Mouse (Mus musculus) hindbrain, embryonic 14.5 days (tissue): ENCODE measurements at regions not wholly inside any gene's neighbourhood (a gene's known extent, or its start where the extent isn't known, plus 50 kb on each side); places are given as distances from the start of the nearest gene placed in this dataset.

Source experiments
- ATAC-seq: fragments of 200-750 bp; cut with Nextera tagmentation; 2 replicates; pipeline ENCODE4 v1.8.0; 2017; ENCODE audit warnings: moderate number of reproducible peaks, mild to moderate bottlenecking, moderate TSS enrichment, moderate library complexity; ENCODE audit not compliant: low FRiP score
- DNase-seq: peaks from one replicate; pipeline ENCODE4 v3.0.0-alpha.2; 2015; ENCODE audit warnings: low spot score
- H3K27ac ChIP-seq: fragments of 300-500 bp; sonication (generic); 2 replicates; pipeline ENCODE4 v1.5.1; 2014; ENCODE audit warnings: mild to moderate bottlenecking, moderate library complexity
- H3K27me3 ChIP-seq: fragments of 300-500 bp; sonication (generic); 2 replicates; pipeline ENCODE4 v1.6.1; 2014; ENCODE audit warnings: mild to moderate bottlenecking, low read length, mixed read lengths; ENCODE audit not compliant: control insufficient read depth, insufficient read depth
- H3K36me3 ChIP-seq: fragments of 300-500 bp; sonication (generic); replicated peaks from 2 replicates; pipeline ENCODE4 v1.6.1; 2014; ENCODE audit not compliant: control insufficient read depth, insufficient read depth
- H3K4me1 ChIP-seq: fragments of 300-500 bp; sonication (generic); replicated peaks from 2 replicates; pipeline ENCODE4 v1.6.1; 2014; ENCODE audit warnings: antibody characterized with exemption, low read length, mixed read lengths; ENCODE audit not compliant: control insufficient read depth, insufficient read depth
- H3K4me2 ChIP-seq: fragments of 300-500 bp; sonication (generic); replicated peaks from 2 replicates; pipeline ENCODE4 v1.6.1; 2014; ENCODE audit warnings: mild to moderate bottlenecking, moderate library complexity
- H3K4me3 ChIP-seq: fragments of 300-500 bp; sonication (generic); replicated peaks from 2 replicates; pipeline ENCODE4 v1.5.1; 2014; ENCODE audit warnings: mild to moderate bottlenecking, low read length
- H3K9ac ChIP-seq: fragments of 300-500 bp; sonication (generic); 2 replicates; pipeline ENCODE4 v1.6.1; 2014
- H3K9me3 ChIP-seq: fragments of 300-500 bp; sonication (generic); 2 replicates; pipeline ENCODE4 v1.6.1; 2016; ENCODE audit warnings: low read length; ENCODE audit not compliant: control insufficient read depth
- WGBS: fragments of 180-500 bp; shearing (Covaris S2); extraction: QIAGEN DNeasy Blood & Tissue Kit; methylation state at CpG from one replicate; pipeline ENCODE4 v1.1.7; 2014; 5-methylcytosine and 5-hydroxymethylcytosine counted together

GRCm38 (mm10) chr14:62191624-62192023, 100.8 kb upstream of the Rnaseh2b start:
- 83% methylated on average over 2 of the region's 2 CpGs for WGBS
- ATAC-seq (no peak), DNase-seq (no peak)
- no peaks in the 10 kb centered on the region for H3K36me3 ChIP-seq
- no peak overlapping the region for H3K9ac ChIP-seq
- no peak overlapping the region for H3K4me2 ChIP-seq
- H3K27me3 ChIP-seq = no peaks in the 10 kb centered on the region
- H3K27ac ChIP-seq = no peak overlapping the region
- no peak overlapping the region for H3K4me3 ChIP-seq
- no peaks in the 10 kb centered on the region for H3K4me1 ChIP-seq
- H3K9me3 ChIP-seq = no peaks in the 10 kb centered on the region

DNA sequence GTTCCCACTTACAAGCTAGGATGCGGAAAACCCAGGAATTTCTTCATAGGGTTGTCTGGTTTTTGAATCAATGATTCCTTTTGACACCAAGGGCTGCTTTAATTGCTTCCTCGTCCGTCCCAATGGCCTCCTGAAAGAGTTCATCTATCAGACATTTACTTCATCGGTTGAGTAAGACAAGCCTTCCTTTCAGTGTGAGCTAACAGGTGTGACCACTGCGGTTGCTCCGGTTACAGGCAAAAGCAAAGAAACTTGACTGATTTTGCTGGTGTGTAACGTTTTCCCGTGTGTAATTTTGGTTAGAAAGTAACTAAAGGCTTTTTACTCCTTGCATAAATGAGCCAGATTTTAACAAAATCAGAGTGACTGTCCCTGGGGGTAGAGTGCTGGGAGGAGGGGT, 99.6 kb upstream of the Rnaseh2b start:
- no peak for ATAC-seq
- Histone ChIP-seq H3K9ac (no peak overlapping the region), H3K9me3 (no peaks in the 10 kb centered on the region), H3K27me3 (no peaks in the 10 kb centered on the region), H3K4me2 (no peak overlapping the region), H3K4me1 (no peaks in the 10 kb centered on the region), H3K27ac (no peak overlapping the region), H3K36me3 (no peaks in the 10 kb centered on the region), H3K4me3 (no peak overlapping the region)
- 39% methylated on average over 8 of the region's 8 CpGs for WGBS
- DNase-seq = no peak

DNA sequence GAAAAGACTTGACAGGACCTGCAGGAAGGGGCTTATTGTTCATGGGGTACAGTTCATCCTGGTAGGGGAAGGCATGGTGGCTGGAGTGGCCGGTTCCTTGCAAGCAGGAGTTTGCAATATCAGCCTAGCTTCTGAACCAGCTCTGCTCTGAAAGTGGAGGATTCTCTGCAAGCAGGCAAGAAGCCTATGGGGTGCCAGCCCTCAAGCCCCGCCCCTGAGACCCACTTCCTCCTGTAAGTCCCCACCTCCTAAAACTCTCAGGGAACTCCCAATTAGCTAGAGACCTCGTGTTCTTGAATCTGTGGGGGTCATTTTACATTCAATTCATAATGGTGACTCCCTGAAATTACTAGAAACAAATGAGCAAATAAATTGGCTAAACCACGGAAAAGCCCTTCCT, 99.0 kb upstream of the Rnaseh2b start:
- no peak for ATAC-seq
- Histone ChIP-seq H3K27ac (no peak overlapping the region), H3K36me3 (no peaks in the 10 kb centered on the region), H3K4me3 (no peak overlapping the region), H3K9ac (no peak overlapping the region), H3K4me2 (no peak overlapping the region), H3K9me3 (no peaks in the 10 kb centered on the region), H3K4me1 (no peaks in the 10 kb centered on the region), H3K27me3 (no peaks in the 10 kb centered on the region)
- 50% methylated on average over 4 of the region's 4 CpGs for WGBS
- DNase-seq = no peak

DNA sequence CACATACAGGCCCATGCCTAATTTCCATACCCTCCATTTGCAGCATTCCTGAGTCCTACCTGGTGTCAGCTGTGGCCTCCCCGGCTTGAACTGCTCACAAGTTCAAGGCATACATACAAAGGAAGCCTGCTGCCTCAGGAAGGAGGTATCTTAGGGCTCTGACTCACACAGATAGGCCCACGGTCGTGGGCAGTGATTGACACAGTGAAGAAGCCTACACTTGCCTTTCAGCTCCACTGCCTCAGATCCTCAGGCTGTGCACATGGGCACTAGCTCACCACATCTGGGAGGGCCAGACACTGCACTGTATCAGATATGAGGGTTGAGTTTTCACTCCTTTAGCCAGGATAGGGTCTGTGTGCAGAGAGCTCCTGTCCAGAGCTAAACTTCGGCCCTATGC, 95.6 kb upstream of the Rnaseh2b start:
- Histone ChIP-seq H3K4me1 (no peaks in the 10 kb centered on the region), H3K4me2 (no peak overlapping the region), H3K9me3 (no peaks in the 10 kb centered on the region), H3K27ac (no peak overlapping the region), H3K27me3 (no peaks in the 10 kb centered on the region), H3K36me3 (no peaks in the 10 kb centered on the region), H3K9ac (no peak overlapping the region), H3K4me3 (no peak overlapping the region)
- DNase-seq = no peak
- 63% methylated on average over 4 of the region's 4 CpGs for WGBS
- no peak for ATAC-seq

GRCm38 (mm10) chr14:62198476-62199190, 93.8 kb upstream of the Rnaseh2b start:
- Histone ChIP-seq H3K9ac (no peak overlapping the region), H3K4me3 (no peak overlapping the region), H3K27me3 (no peaks in the 10 kb centered on the region), H3K27ac (no peak overlapping the region), H3K4me2 (no peak overlapping the region), H3K36me3 (no peaks in the 10 kb centered on the region), H3K9me3 (no peaks in the 10 kb centered on the region), H3K4me1 (no peaks in the 10 kb centered on the region)
- WGBS = 53% methylated on average over 6 of the region's 6 CpGs
- no peak for ATAC-seq
- no peak for DNase-seq

DNA sequence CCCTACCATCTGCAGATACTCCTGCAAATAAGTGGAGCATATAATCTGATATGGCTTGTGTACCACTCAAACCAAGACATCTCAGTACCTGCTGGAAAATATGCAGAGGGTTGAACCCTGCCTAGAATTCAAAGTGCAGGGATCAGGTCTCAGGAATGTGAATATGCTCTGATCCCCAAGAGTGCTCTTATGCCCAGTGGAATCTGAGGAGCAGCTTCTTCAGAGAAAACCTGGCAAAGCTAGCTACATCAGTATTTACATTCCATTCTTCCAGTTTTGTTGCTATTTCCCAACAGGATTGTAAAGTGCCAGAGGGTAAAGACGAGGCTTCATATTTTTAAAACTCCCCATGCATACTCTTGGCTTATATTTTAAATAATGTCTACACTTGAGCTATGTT, 77.3 kb upstream of the Rnaseh2b start:
- no peaks in the 10 kb centered on the region for H3K27me3 ChIP-seq
- no peaks in the 10 kb centered on the region for H3K4me1 ChIP-seq
- WGBS = 80% methylated on average over 1 of the region's 1 CpGs
- H3K4me2 ChIP-seq = no peak overlapping the region
- ATAC-seq (no peak), DNase-seq (no peak)
- H3K4me3 ChIP-seq = no peak overlapping the region
- no peak overlapping the region for H3K27ac ChIP-seq
- H3K36me3 ChIP-seq = no peaks in the 10 kb centered on the region
- H3K9ac ChIP-seq = no peak overlapping the region
- no peaks in the 10 kb centered on the region for H3K9me3 ChIP-seq

DNA sequence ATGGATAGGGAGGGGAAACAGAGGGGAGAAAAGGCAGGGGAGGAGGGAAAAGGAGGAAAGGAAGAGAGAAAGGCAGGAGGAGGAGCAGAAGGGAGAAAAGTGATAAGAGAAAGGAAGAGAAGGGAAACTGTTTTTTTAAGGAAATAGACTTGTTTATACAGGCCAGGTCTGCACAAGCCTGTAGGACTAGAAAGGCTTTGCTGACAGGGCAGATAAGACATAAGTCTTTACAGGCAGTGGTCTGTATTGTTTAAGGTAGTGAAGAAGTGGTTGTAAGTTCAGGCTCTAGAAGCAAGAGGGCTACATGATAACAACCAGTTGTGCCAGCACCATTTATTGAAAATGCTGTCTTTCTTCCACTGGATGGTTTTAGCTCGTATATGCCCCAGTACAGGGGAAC, 75.4 kb upstream of the Rnaseh2b start:
- WGBS = 100% methylated on average over 1 of the region's 1 CpGs
- Histone ChIP-seq H3K4me2 (no peak overlapping the region), H3K4me1 (no peaks in the 10 kb centered on the region), H3K9ac (no peak overlapping the region), H3K27ac (no peak overlapping the region), H3K4me3 (no peak overlapping the region), H3K27me3 (no peaks in the 10 kb centered on the region), H3K36me3 (no peaks in the 10 kb centered on the region), H3K9me3 (no peaks in the 10 kb centered on the region)
- ATAC-seq = no peak
- DNase-seq = no peak

GRCm38 (mm10) chr14:62217971-62218370, 74.4 kb upstream of the Rnaseh2b start:
- Histone ChIP-seq H3K27me3 (no peaks in the 10 kb centered on the region), H3K27ac (no peak overlapping the region), H3K4me3 (no peak overlapping the region), H3K4me1 (no peaks in the 10 kb centered on the region), H3K36me3 (no peaks in the 10 kb centered on the region), H3K9me3 (no peaks in the 10 kb centered on the region), H3K4me2 (no peak overlapping the region), H3K9ac (no peak overlapping the region)
- DNase-seq = no peak
- WGBS = 68% methylated on average over 2 of the region's 2 CpGs
- no peak for ATAC-seq

- Histone ChIP-seq H3K4me1 (no peaks in the 10 kb centered on the region), H3K4me2 (no peak overlapping the region), H3K4me3 (no peak overlapping the region), H3K9me3 (no peaks in the 10 kb centered on the region), H3K36me3 (no peaks in the 10 kb centered on the region), H3K9ac (no peak overlapping the region), H3K27ac (no peak overlapping the region), H3K27me3 (no peaks in the 10 kb centered on the region)
- WGBS = 44% methylated on average over 2 of the region's 2 CpGs
- DNase-seq (no peak), ATAC-seq (no peak)
Observed at GRCm38 (mm10) chr14:62218716-62219115, 73.7 kb upstream of the Rnaseh2b start.

- DNase-seq = no peak
- H3K4me3 ChIP-seq = no peak overlapping the region
- no peaks in the 10 kb centered on the region for H3K27me3 ChIP-seq
- 92% methylated on average over 4 of the region's 4 CpGs for WGBS
- H3K4me2 ChIP-seq = no peak overlapping the region
- no peaks in the 10 kb centered on the region for H3K36me3 ChIP-seq
- H3K9me3 ChIP-seq = no peaks in the 10 kb centered on the region
- no peak for ATAC-seq
- no peak overlapping the region for H3K27ac ChIP-seq
- H3K9ac ChIP-seq = no peak overlapping the region
- H3K4me1 ChIP-seq = no peaks in the 10 kb centered on the region
Observed at GRCm38 (mm10) chr14:62220770-62221169, 71.6 kb upstream of the Rnaseh2b start.
